Mouse (Mus musculus) limb, embryonic 15.5 days (tissue): ENCODE data around the gene Dvl1. TPM values are rescaled to one million over a fixed set of nuclear protein-coding genes. Genes with fewer than 3 reads are reported as not detected.

Experiments used
- ATAC-seq: fragments of 200-750 bp; cut with Nextera tagmentation; 2 replicates; pipeline ENCODE4 v1.8.0; 2017; ENCODE audit warnings: low read depth, moderate TSS enrichment; ENCODE audit not compliant: insufficient number of reproducible peaks, low FRiP score, low TSS enrichment
- H3K27ac ChIP-seq: fragments of 300-500 bp; sonication (generic); 2 replicates; pipeline ENCODE4 v1.5.1; 2015; ENCODE audit warnings: moderate library complexity, mild to moderate bottlenecking, inconsistent platforms
- H3K27me3 ChIP-seq: fragments of 300-500 bp; sonication (generic); 2 replicates; pipeline ENCODE4 v1.6.1; 2015; ENCODE audit warnings: inconsistent platforms
- H3K36me3 ChIP-seq: fragments of 300-500 bp; sonication (generic); 2 replicates; pipeline ENCODE4 v1.6.1; 2015; ENCODE audit warnings: inconsistent platforms
- H3K4me1 ChIP-seq: fragments of 300-500 bp; sonication (generic); 2 replicates; pipeline ENCODE4 v1.6.1; 2015; ENCODE audit warnings: inconsistent platforms
- H3K4me2 ChIP-seq: fragments of 300-500 bp; sonication (generic); 2 replicates; pipeline ENCODE4 v1.6.1; 2015; ENCODE audit warnings: mild to moderate bottlenecking, inconsistent platforms
- H3K4me3 ChIP-seq: fragments of 300-500 bp; sonication (generic); 2 replicates; pipeline ENCODE4 v1.5.1; 2015; ENCODE audit warnings: mild to moderate bottlenecking, inconsistent platforms
- H3K9ac ChIP-seq: fragments of 300-500 bp; sonication (generic); 2 replicates; pipeline ENCODE4 v1.6.1; 2015; ENCODE audit warnings: inconsistent platforms
- H3K9me3 ChIP-seq: fragments of 300-500 bp; sonication (generic); 2 replicates; pipeline ENCODE4 v1.6.1; 2016; ENCODE audit warnings: inconsistent platforms
- WGBS: fragments of 180-500 bp; shearing (Covaris S2); methylation state at CpG from one replicate; pipeline ENCODE4 v1.1.7; 2015; 5-methylcytosine and 5-hydroxymethylcytosine counted together
- polyA plus RNA-seq: library from polyadenylated mRNA; unstranded; fragments of >200 nt; fragmentation: Nextera tagmentation; extraction: Ambion mirVana; gene quantifications from 2 replicates; pipeline ENCODE4 v1.2.1, GENCODE M21; 2015

Gene Dvl1
- polyA plus RNA-seq, 1 experiment from 2014 or later: 7.1 TPM

- H3K27me3 ChIP-seq: no peaks in the 10 kb centered on the region
- no peak overlapping the region for H3K9ac ChIP-seq
- 0 out of 2 replicates have a peak, but pooled peaks cover 3% of the 10 kb centered on the region for H3K4me1 ChIP-seq
- no peak overlapping the region for H3K27ac ChIP-seq
- ATAC-seq: no peak
- peaks cover 92% of the 10 kb centered on the region for H3K36me3 ChIP-seq
- no peak overlapping the region for H3K4me3 ChIP-seq
- H3K4me2 ChIP-seq: no peak overlapping the region
- WGBS: 78% methylated on average over 3 of the region's 3 CpGs
- no peaks in the 10 kb centered on the region for H3K9me3 ChIP-seq
Observed at GRCm38 (mm10) chr4:155901205-155901604, 54.0 kb downstream of the Dvl1 start.

- no peak overlapping the region for H3K4me2 ChIP-seq
- no peak overlapping the region for H3K27ac ChIP-seq
- 93% methylated on average over 13 of the region's 13 CpGs for WGBS
- H3K27me3 ChIP-seq: no peaks in the 10 kb centered on the region
- H3K9ac ChIP-seq: no peak overlapping the region
- no peaks in the 10 kb centered on the region for H3K9me3 ChIP-seq
- no peak overlapping the region for H3K4me3 ChIP-seq
- 0 out of 2 replicates have a peak, but pooled peaks cover 3% of the 10 kb centered on the region for H3K4me1 ChIP-seq
- H3K36me3 ChIP-seq: peaks cover 87% of the 10 kb centered on the region
- ATAC-seq: no peak
Observed at GRCm38 (mm10) chr4:155903246-155903645, 56.0 kb downstream of the Dvl1 start.

GRCm38 (mm10) chr4:155904318-155905102 lies 57.3 kb downstream of the Dvl1 start:
- Histone ChIP-seq H3K4me1 (0 out of 2 replicates have a peak, but pooled peaks cover 3% of the 10 kb centered on the region), H3K9me3 (no peaks in the 10 kb centered on the region), H3K4me3 (no peak overlapping the region), H3K27me3 (no peaks in the 10 kb centered on the region), H3K4me2 (no peak overlapping the region), H3K9ac (no peak overlapping the region), H3K27ac (no peak overlapping the region), H3K36me3 (peaks cover 74% of the 10 kb centered on the region)
- WGBS: 88% methylated on average over 13 of the region's 13 CpGs
- no peak for ATAC-seq

GRCm38 (mm10) chr4:155905634-155906033 lies 58.4 kb downstream of the Dvl1 start:
- Histone ChIP-seq H3K4me3 (no peak overlapping the region), H3K9ac (no peak overlapping the region), H3K36me3 (peaks cover 63% of the 10 kb centered on the region), H3K4me2 (no peak overlapping the region), H3K9me3 (no peaks in the 10 kb centered on the region), H3K27me3 (no peaks in the 10 kb centered on the region), H3K4me1 (0 out of 2 replicates have a peak, but pooled peaks cover 3% of the 10 kb centered on the region), H3K27ac (no peak overlapping the region)
- no peak for ATAC-seq
- WGBS: 88% methylated on average over 13 of the region's 13 CpGs

- Histone ChIP-seq H3K4me2 (no peak overlapping the region), H3K36me3 (peaks cover 58% of the 10 kb centered on the region), H3K9me3 (no peaks in the 10 kb centered on the region), H3K27me3 (no peaks in the 10 kb centered on the region), H3K27ac (no peak overlapping the region), H3K9ac (no peak overlapping the region), H3K4me3 (no peak overlapping the region), H3K4me1 (0 out of 2 replicates have a peak, but pooled peaks cover 2% of the 10 kb centered on the region)
- no peak for ATAC-seq
- WGBS: 73% methylated on average over 9 of the region's 9 CpGs
Observed at GRCm38 (mm10) chr4:155906125-155906524, 58.9 kb downstream of the Dvl1 start.

GRCm38 (mm10) chr4:155907003-155907402 lies 59.8 kb downstream of the Dvl1 start:
- no peak for ATAC-seq
- peaks cover 49% of the 10 kb centered on the region for H3K36me3 ChIP-seq
- 78% methylated on average over 11 of the region's 11 CpGs for WGBS

GRCm38 (mm10) chr4:155908281-155908680 lies 61.1 kb downstream of the Dvl1 start:
- ATAC-seq: no peak
- no peak overlapping the region for H3K4me2 ChIP-seq
- H3K36me3 ChIP-seq: peaks cover 36% of the 10 kb centered on the region
- H3K27me3 ChIP-seq: no peaks in the 10 kb centered on the region
- WGBS: 71% methylated on average over 7 of the region's 7 CpGs
- H3K4me1 ChIP-seq: no peaks in the 10 kb centered on the region
- H3K9me3 ChIP-seq: no peaks in the 10 kb centered on the region
- no peak overlapping the region for H3K9ac ChIP-seq
- H3K4me3 ChIP-seq: no peak overlapping the region
- H3K27ac ChIP-seq: no peak overlapping the region

More at GRCm38 (mm10) chr4:155907003-155907402, 59.8 kb downstream of the Dvl1 start:
- Histone ChIP-seq H3K4me3 (no peak overlapping the region), H3K4me1 (no peaks in the 10 kb centered on the region), H3K27me3 (no peaks in the 10 kb centered on the region), H3K4me2 (no peak overlapping the region), H3K27ac (no peak overlapping the region), H3K9ac (no peak overlapping the region), H3K9me3 (no peaks in the 10 kb centered on the region)

GRCm38 (mm10) chr4:155908751-155909150 lies 61.5 kb downstream of the Dvl1 start:
- no peak overlapping the region for H3K4me2 ChIP-seq
- WGBS: 86% methylated on average over 4 of the region's 4 CpGs
- no peaks in the 10 kb centered on the region for H3K9me3 ChIP-seq
- peaks cover 32% of the 10 kb centered on the region for H3K36me3 ChIP-seq
- H3K4me3 ChIP-seq: no peak overlapping the region
- no peak overlapping the region for H3K9ac ChIP-seq
- no peaks in the 10 kb centered on the region for H3K4me1 ChIP-seq
- ATAC-seq: no peak
- H3K27ac ChIP-seq: no peak overlapping the region
- H3K27me3 ChIP-seq: no peaks in the 10 kb centered on the region

Other genes with a start within 250 kb of the Dvl1 start
- gene Slc35e2, start 246.0 kb upstream of the Dvl1 start, polyA plus RNA-seq: 6.8 and 7.4 TPM in 2 replicates
- 58.8 and 59.9 TPM in 2 replicates for gene Cdk11b, start 222.5 kb upstream of the Dvl1 start, polyA plus RNA-seq
- not detected in 2 replicates for gene Gm10563, start 202.0 kb upstream of the Dvl1 start, polyA plus RNA-seq
- 23.7 and 36.9 TPM in 2 replicates for gene Mmp23, start 194.0 kb upstream of the Dvl1 start, polyA plus RNA-seq
- 30.1 and 34.3 TPM in 2 replicates for gene Mib2, start 178.2 kb upstream of the Dvl1 start, polyA plus RNA-seq
- gene Fndc10, start 153.1 kb upstream of the Dvl1 start, polyA plus RNA-seq: 11.1 and 11.5 TPM in 2 replicates
- 132 and 139 TPM in 2 replicates for gene Ssu72, start 142.6 kb upstream of the Dvl1 start, polyA plus RNA-seq
- gene Tmem240, start 112.6 kb upstream of the Dvl1 start, polyA plus RNA-seq: 0.94 and 1.3 TPM in 2 replicates
- 84.1 and 91.5 TPM in 2 replicates for gene Atad3a, start 86.3 kb upstream of the Dvl1 start, polyA plus RNA-seq
- 17.6 and 21.3 TPM in 2 replicates for gene Vwa1, start 72.7 kb upstream of the Dvl1 start, polyA plus RNA-seq
- gene Tmem88b, start 61.5 kb upstream of the Dvl1 start, polyA plus RNA-seq: 0.38 and 0.52 TPM in 2 replicates
- not detected in 2 replicates for gene Ankrd65, start 57.0 kb upstream of the Dvl1 start, polyA plus RNA-seq
- gene Mrpl20, start 44.5 kb upstream of the Dvl1 start, polyA plus RNA-seq: 169 and 184 TPM in 2 replicates
- gene Ccnl2, start 34.9 kb upstream of the Dvl1 start, polyA plus RNA-seq: 185 and 187 TPM in 2 replicates
- 123 and 128 TPM in 2 replicates for gene Aurkaip1, start 16.1 kb upstream of the Dvl1 start, polyA plus RNA-seq
- 150 and 197 TPM in 2 replicates for gene Mxra8, start 7.7 kb upstream of the Dvl1 start, polyA plus RNA-seq
- 0.32 and 0.42 TPM in 2 replicates for gene Tas1r3, start 16.0 kb downstream of the Dvl1 start, polyA plus RNA-seq
- 19.7 and 20.8 TPM in 2 replicates for gene Cptp, start 22.0 kb downstream of the Dvl1 start, polyA plus RNA-seq
- gene Ints11, start 22.1 kb downstream of the Dvl1 start, polyA plus RNA-seq: 69.5 and 72.3 TPM in 2 replicates
- gene Pusl1, start 44.4 kb downstream of the Dvl1 start, polyA plus RNA-seq: 61.8 and 66.6 TPM in 2 replicates
- 23.3 and 23.8 TPM in 2 replicates for gene Acap3, start 44.4 kb downstream of the Dvl1 start, polyA plus RNA-seq
- 87.9 and 99.7 TPM in 2 replicates for gene Ube2j2, start 96.4 kb downstream of the Dvl1 start, polyA plus RNA-seq
- gene C1qtnf12, start 114.9 kb downstream of the Dvl1 start, polyA plus RNA-seq: 48.3 and 50.3 TPM in 2 replicates
- 16.1 and 16.4 TPM in 2 replicates for gene B3galt6, start 145.2 kb downstream of the Dvl1 start, polyA plus RNA-seq
- 175 and 176 TPM in 2 replicates for gene Sdf4, start 145.5 kb downstream of the Dvl1 start, polyA plus RNA-seq
- 0.55 and 0.99 TPM in 2 replicates for gene Tnfrsf4, start 166.4 kb downstream of the Dvl1 start, polyA plus RNA-seq
- gene Tnfrsf18, start 178.8 kb downstream of the Dvl1 start, polyA plus RNA-seq: 3.6 and 5.4 TPM in 2 replicates
- 2.5 and 3.1 TPM in 2 replicates for gene Ttll10, start 212.0 kb downstream of the Dvl1 start, polyA plus RNA-seq